Mouse (Mus musculus): ENCODE measurements around the gene Ccdc73. TPM values are rescaled to one million over a fixed set of nuclear protein-coding genes. Genes with fewer than 3 reads are reported as not detected.

Gene Ccdc73
- polyA plus RNA-seq, 1 experiment, result not detected

- WGBS, result 39% methylated on average over 2 of the region's 2 CpGs
- H3K4me1 ChIP-seq (ENCODE audit: control insufficient read depth, insufficient read depth, low read length), result no peaks in the 10 kb centered on the region
- DNase-seq, result no peak
Measured at GRCm38 (mm10) chr2:104981712-104982111, 114.1 kb downstream of the Ccdc73 start.

GRCm38 (mm10) chr2:104985796-104986195 is 118.2 kb downstream of the Ccdc73 start:
- DNase-seq, result no peak
- Histone ChIP-seq H3K4me3 (replicated peaks; ENCODE audit: extremely low read depth, low read depth, low read length) (no peak overlapping the region), H3K4me1 (ENCODE audit: control insufficient read depth, insufficient read depth, low read length) (no peaks in the 10 kb centered on the region)
- no peak for TF ChIP-seq CTCF (IDR thresholded peaks at IDR 0.05; ENCODE audit: insufficient read depth, low read length)
- TF ChIP-seq POLR2A (IDR thresholded peaks at IDR 0.05; ENCODE audit: borderline replicate concordance, extremely low read depth, low read depth, low read length), result no peak
- WGBS, result 53% methylated on average over 3 of the region's 3 CpGs

More at GRCm38 (mm10) chr2:104981712-104982111, 114.1 kb downstream of the Ccdc73 start:
- no peak overlapping the region for H3K4me3 ChIP-seq (replicated peaks; ENCODE audit: extremely low read depth, low read depth, low read length)
- TF ChIP-seq POLR2A (IDR thresholded peaks at IDR 0.05; ENCODE audit: borderline replicate concordance, extremely low read depth, low read depth, low read length) (no peak), CTCF (IDR thresholded peaks at IDR 0.05; ENCODE audit: insufficient read depth, low read length) (no peak)

GRCm38 (mm10) chr2:104988974-104989373 is 121.4 kb downstream of the Ccdc73 start:
- TF ChIP-seq POLR2A (IDR thresholded peaks at IDR 0.05; ENCODE audit: borderline replicate concordance, extremely low read depth, low read depth, low read length) (no peak), CTCF (IDR thresholded peaks at IDR 0.05; ENCODE audit: insufficient read depth, low read length) (no peak)
- Histone ChIP-seq H3K4me3 (replicated peaks; ENCODE audit: extremely low read depth, low read depth, low read length) (no peak overlapping the region), H3K4me1 (ENCODE audit: control insufficient read depth, insufficient read depth, low read length) (no peaks in the 10 kb centered on the region)
- no peak for DNase-seq
- WGBS, result 95% methylated on average over 1 of the region's 1 CpGs

- no peak for TF ChIP-seq CTCF (IDR thresholded peaks at IDR 0.05; ENCODE audit: insufficient read depth, low read length)
- TF ChIP-seq POLR2A (IDR thresholded peaks at IDR 0.05; ENCODE audit: borderline replicate concordance, extremely low read depth, low read depth, low read length), result no peak
- Histone ChIP-seq H3K4me1 (ENCODE audit: control insufficient read depth, insufficient read depth, low read length) (no peaks in the 10 kb centered on the region), H3K4me3 (replicated peaks; ENCODE audit: extremely low read depth, low read depth, low read length) (no peak overlapping the region)
- WGBS, result 74% methylated on average over 2 of the region's 2 CpGs
- no peak for DNase-seq
Measured at GRCm38 (mm10) chr2:104994436-104994835, 126.8 kb downstream of the Ccdc73 start.

- Histone ChIP-seq H3K4me1 (ENCODE audit: control insufficient read depth, insufficient read depth, low read length) (no peaks in the 10 kb centered on the region), H3K4me3 (replicated peaks; ENCODE audit: extremely low read depth, low read depth, low read length) (no peak overlapping the region)
- no peak for DNase-seq
- TF ChIP-seq POLR2A (IDR thresholded peaks at IDR 0.05; ENCODE audit: borderline replicate concordance, extremely low read depth, low read depth, low read length) (no peak), CTCF (IDR thresholded peaks at IDR 0.05; ENCODE audit: insufficient read depth, low read length) (no peak)
- 53% methylated on average over 3 of the region's 3 CpGs for WGBS
Measured at GRCm38 (mm10) chr2:104996201-104996600, 128.6 kb downstream of the Ccdc73 start.

- Histone ChIP-seq H3K4me1 (ENCODE audit: control insufficient read depth, insufficient read depth, low read length) (no peaks in the 10 kb centered on the region), H3K4me3 (replicated peaks; ENCODE audit: extremely low read depth, low read depth, low read length) (no peak overlapping the region)
- DNase-seq, result no peak
- TF ChIP-seq POLR2A (IDR thresholded peaks at IDR 0.05; ENCODE audit: borderline replicate concordance, extremely low read depth, low read depth, low read length), result no peak
Measured at GRCm38 (mm10) chr2:105007236-105007635, 139.6 kb downstream of the Ccdc73 start.

- H3K4me1 ChIP-seq (ENCODE audit: control insufficient read depth, insufficient read depth, low read length), result peaks cover 5% of the 10 kb centered on the region
- TF ChIP-seq CTCF (IDR thresholded peaks at IDR 0.05; ENCODE audit: insufficient read depth, low read length) (no peak), POLR2A (IDR thresholded peaks at IDR 0.05; ENCODE audit: borderline replicate concordance, extremely low read depth, low read depth, low read length) (no peak)
- WGBS, result under 1% methylated on average over 42 of the region's 43 CpGs
- no peak for DNase-seq
- peak overlapping the region; percentile 95 for H3K4me3 ChIP-seq (replicated peaks; ENCODE audit: extremely low read depth, low read depth, low read length)
Measured at GRCm38 (mm10) chr2:105016192-105016966, 148.8 kb downstream of the Ccdc73 start.

GRCm38 (mm10) chr2:105016967-105017287 is 149.3 kb downstream of the Ccdc73 start, which contains the start of gene Eif3m:
Gene Eif3m (minus strand): TSS chr2:105017080.
- WGBS, result under 1% methylated on average over 25 of the region's 25 CpGs
- peak; percentile 93 for DNase-seq
- H3K4me3 ChIP-seq (replicated peaks; ENCODE audit: extremely low read depth, low read depth, low read length), result peak within 1 kb of the TSS; percentile 95
- peaks cover 5% of the 10 kb centered on the region for H3K4me1 ChIP-seq (ENCODE audit: control insufficient read depth, insufficient read depth, low read length)
- no peak for TF ChIP-seq CTCF (IDR thresholded peaks at IDR 0.05; ENCODE audit: insufficient read depth, low read length)
- TF ChIP-seq POLR2A (IDR thresholded peaks at IDR 0.05; ENCODE audit: borderline replicate concordance, extremely low read depth, low read depth, low read length), result no peak

GRCm38 (mm10) chr2:105017802-105018201 is 150.2 kb downstream of the Ccdc73 start:
- DNase-seq, result no peak
- TF ChIP-seq POLR2A (IDR thresholded peaks at IDR 0.05; ENCODE audit: borderline replicate concordance, extremely low read depth, low read depth, low read length) (no peak), CTCF (IDR thresholded peaks at IDR 0.05; ENCODE audit: insufficient read depth, low read length) (no peak)
- Histone ChIP-seq H3K4me3 (replicated peaks; ENCODE audit: extremely low read depth, low read depth, low read length) (no peak overlapping the region), H3K4me1 (ENCODE audit: control insufficient read depth, insufficient read depth, low read length) (peaks cover 5% of the 10 kb centered on the region)
- 85% methylated on average over 3 of the region's 3 CpGs for WGBS

GRCm38 (mm10) chr2:105019457-105019856 is 151.9 kb downstream of the Ccdc73 start:
- Histone ChIP-seq H3K4me3 (replicated peaks; ENCODE audit: extremely low read depth, low read depth, low read length) (no peak overlapping the region), H3K4me1 (ENCODE audit: control insufficient read depth, insufficient read depth, low read length) (peaks cover 5% of the 10 kb centered on the region)
- 95% methylated on average over 1 of the region's 1 CpGs for WGBS
- TF ChIP-seq POLR2A (IDR thresholded peaks at IDR 0.05; ENCODE audit: borderline replicate concordance, extremely low read depth, low read depth, low read length), result no peak
- no peak for TF ChIP-seq CTCF (IDR thresholded peaks at IDR 0.05; ENCODE audit: insufficient read depth, low read length)
- DNase-seq, result no peak
